Mouse (Mus musculus) spleen, adult 12 weeks (tissue): ENCODE measurements around the gene Hist1h1a.

ENCODE experiments used
- DNase-seq: peaks from one replicate; pipeline ENCODE4 v3.0.0; 2022; ENCODE audit warnings: low spot score

The Hist1h1a gene

GRCm38 (mm10) chr13:23744421-23745380 is 18.8 kb upstream of the Hist1h1a start:
- peak; percentile 72 for DNase-seq

GRCm38 (mm10) chr13:23745381-23746161 is 17.9 kb upstream of the Hist1h1a start, which contains the start of gene Hist1h3c:
Gene Hist1h3c, minus strand, starts transcription at chr13:23745602.
- peak; percentile 80 for DNase-seq

GRCm38 (mm10) chr13:23746201-23747080 is 17.0 kb upstream of the Hist1h1a start, which contains the start of gene Hist1h2bb:
Gene Hist1h2bb, plus strand, starts transcription at chr13:23746734.
- DNase-seq = peak; percentile 83

- no peak for DNase-seq
Measured at GRCm38 (mm10) chr13:23747081-23747891, 16.2 kb upstream of the Hist1h1a start.

GRCm38 (mm10) chr13:23747892-23748288 is 15.6 kb upstream of the Hist1h1a start:
- DNase-seq = no peak

- no peak for DNase-seq
Measured at GRCm38 (mm10) chr13:23749563-23750121, 13.8 kb upstream of the Hist1h1a start.

GRCm38 (mm10) chr13:23750839-23751477 is 12.5 kb upstream of the Hist1h1a start, which contains the start of gene Hist1h2ab:
Gene Hist1h2ab, plus strand, starts transcription at chr13:23751126.
- DNase-seq = peak; percentile 62

- DNase-seq = no peak
Measured at GRCm38 (mm10) chr13:23751478-23751956, 11.9 kb upstream of the Hist1h1a start.

GRCm38 (mm10) chr13:23752067-23752741 is 11.3 kb upstream of the Hist1h1a start, which contains the start of gene Hist1h3b:
Gene Hist1h3b, plus strand, starts transcription at chr13:23752267.
- peak; percentile 80 for DNase-seq

GRCm38 (mm10) chr13:23752742-23753172 is 10.7 kb upstream of the Hist1h1a start:
- DNase-seq = no peak

GRCm38 (mm10) chr13:23753314-23754078 is 10.0 kb upstream of the Hist1h1a start:
- no peak for DNase-seq

- DNase-seq = no peak
Measured at GRCm38 (mm10) chr13:23755000-23755399, 8.5 kb upstream of the Hist1h1a start.

GRCm38 (mm10) chr13:23756790-23757189 is 6.7 kb upstream of the Hist1h1a start, which contains the start of gene Hist1h4b:
Gene Hist1h4b, plus strand, starts transcription at chr13:23757013.
- DNase-seq = peak; percentile 94

- peak; percentile 62 for DNase-seq
Measured at GRCm38 (mm10) chr13:23757211-23757773, 6.2 kb upstream of the Hist1h1a start.

- DNase-seq = no peak
Measured at GRCm38 (mm10) chr13:23757921-23758320, 5.5 kb upstream of the Hist1h1a start.

- DNase-seq = no peak
Measured at GRCm38 (mm10) chr13:23759251-23759771, 4.2 kb upstream of the Hist1h1a start.

- DNase-seq = no peak
Measured at GRCm38 (mm10) chr13:23759916-23760239, 3.6 kb upstream of the Hist1h1a start.
